Mouse (Mus musculus): ENCODE data around the gene Cdk2ap2.

DNA sequence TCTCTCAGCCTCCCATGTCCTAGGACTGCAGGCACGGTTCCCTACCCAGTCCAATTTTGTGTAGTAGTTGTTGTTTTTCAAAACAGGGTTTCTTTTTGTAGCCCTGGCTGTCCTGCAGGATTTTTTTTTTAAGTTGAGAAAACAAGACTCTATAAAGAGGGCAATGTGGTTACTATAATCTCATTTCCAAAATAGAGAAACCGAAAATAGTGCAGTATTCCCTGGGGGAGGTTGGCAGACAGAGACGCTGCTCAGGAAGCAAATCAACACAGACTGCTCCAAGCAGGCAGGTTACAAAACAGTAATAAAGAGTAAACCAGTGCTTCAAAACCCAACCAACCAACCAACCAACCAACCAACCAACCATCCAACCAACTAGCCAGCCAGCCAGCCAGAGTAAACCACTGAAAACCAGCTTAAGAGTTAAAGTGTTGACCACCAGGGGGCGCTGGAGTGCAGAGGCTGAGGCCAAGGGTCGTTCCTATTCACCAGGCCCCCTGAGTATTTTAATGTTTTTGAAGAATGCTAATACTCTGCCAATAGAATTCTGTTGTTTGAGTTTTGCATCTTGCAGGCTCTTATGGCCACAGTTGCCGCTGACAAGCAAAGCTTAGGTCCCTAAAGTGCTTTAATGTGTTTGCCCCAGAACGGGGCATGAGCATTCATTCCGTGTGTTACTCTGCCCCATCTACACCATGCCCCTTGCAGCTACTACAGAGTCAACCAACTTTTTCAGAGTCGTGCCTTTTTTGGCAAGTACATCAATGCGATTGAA lies 45.1 kb upstream of the Cdk2ap2 start:
- TF ChIP-seq ZC3H11A (IDR thresholded peaks at IDR 0.05; ENCODE audit: borderline replicate concordance, low read depth, low read length): no peak
- no peak for TF ChIP-seq MAFK (IDR thresholded peaks at IDR 0.05; ENCODE audit: insufficient read depth, low read depth, low read length)
- no peak for TF ChIP-seq ZNF384 (IDR thresholded peaks at IDR 0.05; ENCODE audit: low read depth, low read length)
- no peak for TF ChIP-seq HCFC1 (IDR thresholded peaks at IDR 0.05; ENCODE audit: borderline replicate concordance, insufficient read depth, low read length)

Data from ES-E14 (cell line).